Mouse (Mus musculus) WW6 (cell line): Measurements from ENCODE around the gene Pex26.

Source experiments
- DNase-seq: peaks from one replicate; pipeline ENCODE4 v3.0.0-alpha.2; 2013; ENCODE audit warnings: low read depth, low spot score

The Pex26 gene

GRCm38 (mm10) chr6:121209584-121209983, 26.1 kb downstream of the Pex26 start:
- no peak for DNase-seq

GRCm38 (mm10) chr6:121210149-121210925, 26.9 kb downstream of the Pex26 start, which contains the start of gene Tuba8:
Tuba8 (plus strand) TSS chr6:121210696.
- DNase-seq = no peak

GRCm38 (mm10) chr6:121210926-121211289, 27.4 kb downstream of the Pex26 start:
- no peak for DNase-seq

GRCm38 (mm10) chr6:121211743-121212142, 28.3 kb downstream of the Pex26 start:
- DNase-seq = no peak

- no peak for DNase-seq
These were observed 29.5 kb downstream of the Pex26 start for GRCm38 (mm10) chr6:121212988-121213387.

- DNase-seq = no peak
These were observed 30.8 kb downstream of the Pex26 start for GRCm38 (mm10) chr6:121214221-121214620.

GRCm38 (mm10) chr6:121214667-121215330, 31.3 kb downstream of the Pex26 start:
- DNase-seq = no peak

- DNase-seq = no peak
These were observed 31.9 kb downstream of the Pex26 start for GRCm38 (mm10) chr6:121215336-121215735.

GRCm38 (mm10) chr6:121215896-121216295, 32.4 kb downstream of the Pex26 start:
- no peak for DNase-seq

GRCm38 (mm10) chr6:121216589-121217255, 33.3 kb downstream of the Pex26 start:
- DNase-seq = no peak

GRCm38 (mm10) chr6:121218002-121218401, 34.5 kb downstream of the Pex26 start:
- no peak for DNase-seq

GRCm38 (mm10) chr6:121219406-121219805, 35.9 kb downstream of the Pex26 start:
- DNase-seq = no peak

GRCm38 (mm10) chr6:121220181-121220580, 36.7 kb downstream of the Pex26 start:
- no peak for DNase-seq

GRCm38 (mm10) chr6:121221876-121222597, 38.6 kb downstream of the Pex26 start:
- no peak for DNase-seq

- DNase-seq = no peak
These were observed 39.5 kb downstream of the Pex26 start for GRCm38 (mm10) chr6:121223001-121223400.

- DNase-seq = no peak
These were observed 40.6 kb downstream of the Pex26 start for GRCm38 (mm10) chr6:121224067-121224466.

- no peak for DNase-seq
These were observed 41.5 kb downstream of the Pex26 start for GRCm38 (mm10) chr6:121224993-121225392.

- no peak for DNase-seq
These were observed 42.6 kb downstream of the Pex26 start for GRCm38 (mm10) chr6:121226043-121226442.

- no peak for DNase-seq
These were observed 43.3 kb downstream of the Pex26 start for GRCm38 (mm10) chr6:121226744-121227143.

GRCm38 (mm10) chr6:121228421-121228820, 45.0 kb downstream of the Pex26 start:
- no peak for DNase-seq

GRCm38 (mm10) chr6:121232652-121233051, 49.2 kb downstream of the Pex26 start:
- DNase-seq = no peak

GRCm38 (mm10) chr6:121236386-121236785, 52.9 kb downstream of the Pex26 start:
- no peak for DNase-seq
